Mouse (Mus musculus) lung, postnatal 0 days (tissue): ENCODE results near the gene Olfr353. TPM values are rescaled to one million over a fixed set of nuclear protein-coding genes. Genes with fewer than 3 reads are reported as not detected.

Source experiments
- ATAC-seq: fragments of 200-750 bp; cut with Nextera tagmentation; 2 replicates; pipeline ENCODE4 v1.8.0; 2017; ENCODE audit warnings: moderate library complexity
- DNase-seq: peaks from one replicate; pipeline ENCODE4 v3.0.0-alpha.2; 2016; ENCODE audit warnings: low spot score
- H3K27ac ChIP-seq: fragments of 300-500 bp; sonication (generic); 2 replicates; pipeline ENCODE4 v1.5.1; 2014; ENCODE audit warnings: antibody characterized with exemption, mild to moderate bottlenecking, low read length, mixed read lengths
- H3K27me3 ChIP-seq: fragments of 300-500 bp; sonication (generic); replicated peaks from 2 replicates; pipeline ENCODE4 v1.6.1; 2014; ENCODE audit warnings: low read length, mixed read lengths; ENCODE audit not compliant: insufficient read depth
- H3K36me3 ChIP-seq: fragments of 300-500 bp; sonication (generic); 2 replicates; pipeline ENCODE4 v1.6.1; 2014; ENCODE audit warnings: low read length, mixed read lengths; ENCODE audit not compliant: insufficient read depth
- H3K4me1 ChIP-seq: fragments of 300-500 bp; sonication (generic); 2 replicates; pipeline ENCODE4 v1.6.1; 2014; ENCODE audit warnings: antibody characterized with exemption, low read depth, low read length, mixed read lengths; ENCODE audit not compliant: insufficient read depth
- H3K4me2 ChIP-seq: fragments of 300-500 bp; sonication (generic); replicated peaks from 2 replicates; pipeline ENCODE4 v1.6.1; 2014; ENCODE audit warnings: low read depth, mild to moderate bottlenecking, low read length, moderate library complexity, mixed read lengths
- H3K4me3 ChIP-seq: fragments of 300-500 bp; sonication (generic); 2 replicates; pipeline ENCODE4 v1.5.1; 2014; ENCODE audit warnings: low read depth, low read length
- H3K9ac ChIP-seq: fragments of 300-500 bp; sonication (generic); replicated peaks from 2 replicates; pipeline ENCODE4 v1.6.1; 2014; ENCODE audit warnings: low read depth, mild to moderate bottlenecking
- H3K9me3 ChIP-seq: fragments of 300-500 bp; sonication (generic); 2 replicates; pipeline ENCODE4 v1.6.1; 2016; ENCODE audit warnings: low read length, mixed read lengths
- CTCF ChIP-seq: IDR thresholded peaks from 2 replicates; pipeline ENCODE4 v1.5.1; 2016; ENCODE audit warnings: antibody characterized with exemption, mild to moderate bottlenecking
- EP300 ChIP-seq: IDR thresholded peaks from 2 replicates; pipeline ENCODE4 v1.6.1; 2016; ENCODE audit warnings: antibody characterized with exemption, mild to moderate bottlenecking, control low read depth
- WGBS: fragments of 180-500 bp; shearing (Covaris S2); extraction: QIAGEN DNeasy Blood & Tissue Kit; methylation state at CpG from one replicate; pipeline ENCODE4 v1.1.7; 2014; 5-methylcytosine and 5-hydroxymethylcytosine counted together
- polyA plus RNA-seq: library from polyadenylated mRNA; unstranded; fragments of >200 nt; fragmentation: Nextera tagmentation; extraction: Ambion mirVana; gene quantifications from 2 replicates; pipeline ENCODE4 v1.2.1, GENCODE M21; 2015

Gene Olfr353
- polyA plus RNA-seq = not detected in 2 replicates

- Histone ChIP-seq H3K9ac (no peak within 1 kb of the TSS), H3K27me3 (no peaks in the 10 kb centered on the region), H3K36me3 (no peaks in the 10 kb centered on the region), H3K4me3 (no peak within 1 kb of the TSS), H3K9me3 (no peaks in the 10 kb centered on the region), H3K27ac (no peak within 1 kb of the TSS), H3K4me1 (no peaks in the 10 kb centered on the region), H3K4me2 (no peak within 1 kb of the TSS)
- ATAC-seq = no peak
- no peak for DNase-seq
- TF ChIP-seq CTCF (no peak), EP300 (no peak)
These were observed at the start of gene Olfr353 for GRCm38 (mm10) chr2:36892836-36893235. TSS of gene Olfr353 (minus strand) at chr2:36892936.

DNA sequence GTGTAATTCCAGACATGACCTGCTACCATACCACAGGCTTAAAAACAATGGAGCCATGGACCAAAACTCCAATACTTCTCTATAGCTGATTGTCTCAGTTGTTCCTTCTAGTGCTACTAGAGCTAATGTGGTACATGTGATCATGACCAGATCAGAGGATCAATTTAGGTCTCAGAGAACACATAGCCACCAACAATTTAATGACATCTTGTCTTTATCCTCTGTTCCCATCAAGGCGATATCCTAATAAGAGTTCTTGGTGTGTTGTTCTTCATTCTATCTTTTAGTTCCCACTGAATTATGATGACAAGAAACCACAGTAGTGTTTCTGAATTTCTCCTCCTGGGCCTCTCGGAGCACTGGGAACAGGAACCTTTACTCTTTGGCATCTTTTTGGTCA lies 44.1 kb upstream of the Olfr353 start, which contains the start of gene Olfr356:
TSS of gene Olfr356 (plus strand) at position 301 of the 400 bp plus-strand sequence.
- H3K4me2 ChIP-seq = no peak within 1 kb of the TSS
- no peaks in the 10 kb centered on the region for H3K27me3 ChIP-seq
- DNase-seq (no peak), ATAC-seq (no peak)
- H3K27ac ChIP-seq = no peak within 1 kb of the TSS
- WGBS = 79% methylated on average over 2 of the region's 2 CpGs
- H3K4me3 ChIP-seq = no peak within 1 kb of the TSS
- H3K9ac ChIP-seq = no peak within 1 kb of the TSS
- no peaks in the 10 kb centered on the region for H3K9me3 ChIP-seq
- no peaks in the 10 kb centered on the region for H3K4me1 ChIP-seq
- H3K36me3 ChIP-seq = no peaks in the 10 kb centered on the region
- TF ChIP-seq CTCF = no peak
- no peak for TF ChIP-seq EP300

DNA sequence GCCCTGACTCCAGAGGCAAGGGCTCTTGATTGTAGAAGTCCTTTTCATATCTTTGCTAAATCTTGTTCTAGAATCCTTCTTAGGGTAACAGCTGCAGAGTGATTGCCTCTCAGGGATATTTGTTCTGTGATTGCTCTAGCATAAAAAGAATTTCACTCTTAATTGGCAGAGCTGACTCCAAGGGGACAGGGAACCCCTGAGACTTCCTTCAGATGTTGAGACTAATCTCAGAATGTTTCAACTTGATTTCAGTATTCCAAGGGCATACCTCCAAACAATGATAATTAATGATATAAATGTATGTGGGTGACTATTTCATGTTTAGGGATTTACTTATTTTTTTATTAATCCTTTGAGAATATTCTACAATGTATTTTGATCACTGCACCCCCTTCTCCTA lies 36.1 kb upstream of the Olfr353 start, which contains the start of gene Olfr355:
TSS of gene Olfr355 (minus strand) at position 101 of the 400 bp plus-strand sequence.
- no peak for ATAC-seq
- H3K27me3 ChIP-seq = no peaks in the 10 kb centered on the region

DNA sequence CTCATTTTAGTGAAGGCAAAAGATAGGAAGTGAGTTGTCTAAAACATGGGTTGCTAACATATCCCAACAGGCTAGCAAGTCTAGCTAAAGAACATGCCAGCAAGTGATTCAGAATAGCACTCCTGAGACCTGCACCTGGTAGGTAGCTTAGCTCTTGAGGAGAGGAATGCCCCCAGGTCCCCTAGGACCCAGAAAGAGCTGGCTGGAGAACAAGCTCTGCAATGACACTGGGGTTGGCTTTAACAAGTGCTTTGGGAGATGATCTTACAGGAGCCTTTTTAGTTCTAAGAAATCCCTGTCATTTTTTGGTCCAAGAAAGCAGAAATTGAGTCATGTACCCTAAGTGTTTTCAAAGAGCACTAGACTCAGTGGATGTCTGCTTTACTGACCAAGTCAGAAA lies 12.6 kb upstream of the Olfr353 start, which contains the start of gene Olfr354:
TSS of gene Olfr354 (plus strand) at position 301 of the 400 bp plus-strand sequence.
- DNase-seq = no peak
- Histone ChIP-seq H3K27ac (no peak within 1 kb of the TSS), H3K4me1 (no peaks in the 10 kb centered on the region), H3K36me3 (no peaks in the 10 kb centered on the region), H3K4me2 (no peak within 1 kb of the TSS), H3K9ac (no peak within 1 kb of the TSS), H3K27me3 (no peaks in the 10 kb centered on the region), H3K4me3 (no peak within 1 kb of the TSS), H3K9me3 (no peaks in the 10 kb centered on the region)
- no peak for TF ChIP-seq CTCF
- no peak for TF ChIP-seq EP300
- no peak for ATAC-seq

More for the DNA sequence above, 36.1 kb upstream of the Olfr353 start, which contains the start of gene Olfr355:
- DNase-seq = no peak
- Histone ChIP-seq H3K4me1 (no peaks in the 10 kb centered on the region), H3K9me3 (no peaks in the 10 kb centered on the region), H3K36me3 (no peaks in the 10 kb centered on the region), H3K4me2 (no peak within 1 kb of the TSS), H3K27ac (no peak within 1 kb of the TSS), H3K4me3 (no peak within 1 kb of the TSS), H3K9ac (no peak within 1 kb of the TSS)
- TF ChIP-seq CTCF (no peak), EP300 (no peak)

DNA sequence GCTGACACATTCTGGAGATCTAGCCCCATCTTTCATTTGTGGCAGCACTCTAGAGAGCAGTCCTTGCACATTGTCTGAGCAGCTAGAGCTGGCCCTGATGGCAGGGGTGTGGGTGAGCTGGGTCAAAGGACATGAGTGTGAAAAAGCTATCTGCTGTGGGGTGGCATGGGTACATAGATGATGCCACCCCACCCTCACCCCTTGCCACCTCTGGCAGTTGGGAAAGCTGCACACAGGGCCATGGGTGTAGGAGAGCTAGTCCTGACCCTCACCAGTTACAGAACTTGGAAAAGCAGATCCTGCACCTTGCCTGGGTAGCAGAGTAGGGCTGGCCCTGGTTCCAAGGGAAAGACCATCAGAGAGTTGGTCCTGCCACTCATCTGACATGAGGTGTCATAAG lies 4.4 kb upstream of the Olfr353 start:
- no peak overlapping the region for H3K9ac ChIP-seq
- no peak overlapping the region for H3K4me2 ChIP-seq
- no peak for ATAC-seq
- H3K36me3 ChIP-seq = no peaks in the 10 kb centered on the region
- H3K27ac ChIP-seq = no peak overlapping the region
- no peaks in the 10 kb centered on the region for H3K9me3 ChIP-seq
- no peak for TF ChIP-seq EP300
- no peak for TF ChIP-seq CTCF
- no peak for DNase-seq
- no peak overlapping the region for H3K4me3 ChIP-seq
- H3K4me1 ChIP-seq = no peaks in the 10 kb centered on the region
- H3K27me3 ChIP-seq = no peaks in the 10 kb centered on the region

- Histone ChIP-seq H3K9ac (no peak within 1 kb of the TSS), H3K36me3 (no peaks in the 10 kb centered on the region), H3K9me3 (no peaks in the 10 kb centered on the region), H3K4me1 (no peaks in the 10 kb centered on the region), H3K27ac (no peak within 1 kb of the TSS), H3K4me2 (no peak within 1 kb of the TSS), H3K27me3 (no peaks in the 10 kb centered on the region), H3K4me3 (no peak within 1 kb of the TSS)
- no peak for DNase-seq
- TF ChIP-seq CTCF = no peak
- 74% methylated on average over 1 of the region's 1 CpGs for WGBS
- ATAC-seq = no peak
These were observed 24.6 kb downstream of the Olfr353 start, which contains the start of gene Olfr352 for GRCm38 (mm10) chr2:36868160-36868559. TSS of gene Olfr352 (plus strand) at chr2:36868460.

GRCm38 (mm10) chr2:36862560-36862959 lies 30.2 kb downstream of the Olfr353 start, which contains the start of gene Olfr351:
TSS of gene Olfr351 (minus strand) at chr2:36862660.
- ATAC-seq (no peak), DNase-seq (no peak)
- WGBS = 64% methylated on average over 1 of the region's 1 CpGs

More at GRCm38 (mm10) chr2:36862560-36862959, 30.2 kb downstream of the Olfr353 start, which contains the start of gene Olfr351:
- H3K27me3 ChIP-seq = no peaks in the 10 kb centered on the region
- no peak within 1 kb of the TSS for H3K27ac ChIP-seq
- H3K9me3 ChIP-seq = no peaks in the 10 kb centered on the region
- H3K9ac ChIP-seq = no peak within 1 kb of the TSS
- no peak within 1 kb of the TSS for H3K4me3 ChIP-seq
- no peaks in the 10 kb centered on the region for H3K36me3 ChIP-seq
- no peak within 1 kb of the TSS for H3K4me2 ChIP-seq
- H3K4me1 ChIP-seq = no peaks in the 10 kb centered on the region
- no peak for TF ChIP-seq CTCF
- no peak for TF ChIP-seq EP300
